Mouse (Mus musculus): Measurements from ENCODE around the gene Pex13. TPM values are rescaled to one million over a fixed set of nuclear protein-coding genes. Genes with fewer than 3 reads are reported as not detected.
A peak's percentile ranks its signal among the peaks of the same experiment; 100 is the strongest.

Gene Pex13
- polyA plus RNA-seq, 1 experiment from 2014 or later: 48.2 TPM

DNA sequence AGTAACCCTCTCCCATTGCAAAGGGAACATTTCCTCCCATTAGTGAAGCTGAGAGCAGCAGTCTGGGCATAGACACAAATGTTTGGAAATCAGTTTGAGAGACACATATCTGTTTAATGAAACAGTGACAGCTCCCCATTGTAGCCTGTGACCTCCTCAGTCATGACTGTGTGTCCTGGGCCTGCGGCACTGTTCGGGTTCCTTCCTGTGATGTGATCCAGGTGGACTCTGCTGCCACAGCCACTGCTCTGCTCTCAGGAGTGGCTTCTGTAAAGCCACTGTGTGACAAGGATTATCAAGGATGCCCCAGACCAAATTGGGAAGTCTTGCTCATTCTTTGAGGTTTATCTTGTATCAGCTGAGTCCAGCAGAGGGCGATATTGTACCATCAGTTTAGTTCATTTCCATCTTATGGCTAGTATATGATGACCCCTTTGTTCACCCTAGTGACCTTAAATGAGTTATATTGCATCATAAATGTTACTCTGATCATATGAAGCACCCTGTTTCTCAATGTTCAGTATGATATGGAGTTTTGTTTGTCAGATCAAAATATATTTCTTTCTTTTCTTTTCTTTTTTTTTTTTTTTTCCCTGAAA lies 13.4 kb upstream of the Pex13 start:
- Histone ChIP-seq H3K36me3 (peaks cover 69% of the 10 kb centered on the region), H3K27ac (no peak overlapping the region)

DNA sequence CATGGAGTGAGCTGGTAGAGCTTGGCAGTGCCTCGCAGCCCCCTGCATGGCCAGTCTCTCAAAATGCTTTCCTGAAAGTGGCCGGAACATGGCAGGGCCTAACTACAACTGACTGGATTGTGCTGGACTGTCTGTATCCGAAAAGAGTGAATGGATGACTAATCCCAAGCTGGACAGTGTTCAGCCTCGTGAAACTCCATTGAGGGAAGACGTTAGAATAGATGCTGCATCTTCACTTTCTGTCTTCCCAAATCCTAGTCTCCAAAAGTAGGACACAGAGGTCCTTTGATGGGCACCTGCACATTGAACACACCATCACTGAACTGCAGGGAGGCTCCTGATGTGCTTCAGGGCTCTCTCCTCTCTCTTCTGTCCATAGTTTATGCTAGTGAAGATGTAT lies 10.3 kb upstream of the Pex13 start:
- no peak for ATAC-seq (ENCODE audit: low FRiP score)
- Histone ChIP-seq H3K36me3 (peaks cover 67% of the 10 kb centered on the region), H3K27ac (no peak overlapping the region), H3K4me1 (no peaks in the 10 kb centered on the region), H3K4me3 (no peak overlapping the region), H3K9me3 (replicated peaks) (no peaks in the 10 kb centered on the region), H3K4me2 (replicated peaks) (no peak overlapping the region), H3K27me3 (no peaks in the 10 kb centered on the region), H3K9ac (no peak overlapping the region)
- 94% methylated on average over 5 of the region's 5 CpGs for WGBS

More for the DNA sequence above, 13.4 kb upstream of the Pex13 start:
- no peak overlapping the region for H3K9ac ChIP-seq
- peak; percentile 26; the same call in 1 of the 2 replicates for ATAC-seq (ENCODE audit: low FRiP score)
- H3K4me2 ChIP-seq (replicated peaks): no peak overlapping the region
- no peaks in the 10 kb centered on the region for H3K4me1 ChIP-seq
- H3K4me3 ChIP-seq: no peak overlapping the region
- no peaks in the 10 kb centered on the region for H3K9me3 ChIP-seq (replicated peaks)
- H3K27me3 ChIP-seq: no peaks in the 10 kb centered on the region
- WGBS: 45% methylated on average over 3 of the region's 3 CpGs

DNA sequence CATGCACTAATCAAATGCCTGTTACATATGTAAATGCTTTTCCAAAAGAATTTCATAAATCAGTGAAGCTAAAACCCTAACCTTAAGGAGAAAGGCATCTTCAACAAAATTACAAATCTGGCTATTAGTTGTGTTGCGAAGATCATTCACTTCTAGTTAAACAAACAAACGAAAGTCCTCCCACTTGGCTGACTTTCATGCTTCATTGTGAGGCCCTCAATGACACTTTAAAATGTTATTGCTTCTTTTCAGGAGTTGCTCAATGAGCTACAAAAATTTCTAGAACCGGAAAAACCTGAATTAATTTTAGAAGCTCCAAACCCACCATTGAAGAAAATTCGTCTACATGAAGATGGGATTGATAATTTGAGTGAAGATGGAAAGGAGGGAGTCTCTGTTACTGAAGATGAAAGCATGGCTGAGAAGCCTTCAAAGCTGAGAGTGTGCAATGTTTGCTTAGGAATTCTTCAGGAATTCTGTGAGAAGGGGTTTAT lies 6.5 kb upstream of the Pex13 start:
- no peak for ATAC-seq (ENCODE audit: low FRiP score)
- Histone ChIP-seq H3K4me3 (no peak overlapping the region), H3K9ac (no peak overlapping the region), H3K9me3 (replicated peaks) (no peaks in the 10 kb centered on the region), H3K4me1 (peaks cover 3% of the 10 kb centered on the region; the same call in 1 of the 2 replicates), H3K27me3 (no peaks in the 10 kb centered on the region), H3K4me2 (replicated peaks) (no peak overlapping the region), H3K27ac (no peak overlapping the region), H3K36me3 (peaks cover 46% of the 10 kb centered on the region)
- 87% methylated on average over 4 of the region's 4 CpGs for WGBS

DNA sequence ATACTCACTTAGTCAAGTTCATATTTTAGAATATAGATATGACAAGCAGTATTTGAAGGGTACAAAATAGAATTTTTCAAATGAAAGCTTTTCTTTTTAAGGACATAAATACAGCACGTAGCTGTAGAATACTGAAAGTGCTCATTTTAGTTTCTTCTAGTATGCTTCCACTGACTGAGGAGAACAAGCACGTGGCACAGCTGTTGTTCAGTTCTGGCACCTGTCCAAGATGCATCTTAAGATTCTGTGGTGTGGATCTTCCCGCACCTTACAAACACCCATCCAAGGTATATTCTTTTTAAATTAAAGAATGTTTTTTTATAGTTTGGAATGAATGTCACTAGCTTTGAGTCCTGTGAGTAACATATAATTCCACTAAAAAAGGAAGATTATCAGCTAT lies 1.4 kb upstream of the Pex13 start:
- WGBS: 58% methylated on average over 3 of the region's 3 CpGs

DNA sequence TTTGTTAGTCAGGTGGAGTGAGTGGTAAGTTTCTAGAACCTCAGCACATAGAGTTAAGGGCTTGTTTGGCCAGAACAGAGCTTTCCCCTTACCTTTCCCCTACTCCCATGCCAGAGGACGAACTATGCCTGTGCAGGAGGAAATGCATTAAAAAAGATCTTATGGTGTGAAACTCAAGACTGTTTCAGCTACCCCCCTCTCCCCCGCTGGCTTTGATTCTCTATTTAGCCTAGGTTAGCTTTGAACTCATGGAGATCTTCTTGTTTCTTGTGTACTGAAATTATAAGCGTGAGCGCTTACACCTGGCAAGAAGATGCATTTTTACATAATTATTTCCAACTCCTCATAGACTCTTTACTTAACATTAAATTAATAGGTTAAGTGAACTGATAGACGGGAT lies 767 bp upstream of the Pex13 start:
- WGBS: 11% methylated on average over 5 of the region's 5 CpGs
- ATAC-seq (ENCODE audit: low FRiP score): no peak

More for the DNA sequence above, 1.4 kb upstream of the Pex13 start:
- H3K27ac ChIP-seq: no peak overlapping the region
- H3K4me3 ChIP-seq: peak overlapping the region; percentile 72; the same call in 1 of the 2 replicates
- 0 out of 2 replicates have a peak overlapping the region, but pooled peaks have one; percentile 65 for H3K9ac ChIP-seq
- H3K9me3 ChIP-seq (replicated peaks): no peaks in the 10 kb centered on the region
- ATAC-seq (ENCODE audit: low FRiP score): no peak
- H3K27me3 ChIP-seq: no peaks in the 10 kb centered on the region
- peaks cover 11% of the 10 kb centered on the region for H3K4me1 ChIP-seq
- peak overlapping the region; percentile 64 for H3K4me2 ChIP-seq (replicated peaks)
- 0 out of 2 replicates have a peak, but pooled peaks cover 3% of the 10 kb centered on the region for H3K36me3 ChIP-seq

DNA sequence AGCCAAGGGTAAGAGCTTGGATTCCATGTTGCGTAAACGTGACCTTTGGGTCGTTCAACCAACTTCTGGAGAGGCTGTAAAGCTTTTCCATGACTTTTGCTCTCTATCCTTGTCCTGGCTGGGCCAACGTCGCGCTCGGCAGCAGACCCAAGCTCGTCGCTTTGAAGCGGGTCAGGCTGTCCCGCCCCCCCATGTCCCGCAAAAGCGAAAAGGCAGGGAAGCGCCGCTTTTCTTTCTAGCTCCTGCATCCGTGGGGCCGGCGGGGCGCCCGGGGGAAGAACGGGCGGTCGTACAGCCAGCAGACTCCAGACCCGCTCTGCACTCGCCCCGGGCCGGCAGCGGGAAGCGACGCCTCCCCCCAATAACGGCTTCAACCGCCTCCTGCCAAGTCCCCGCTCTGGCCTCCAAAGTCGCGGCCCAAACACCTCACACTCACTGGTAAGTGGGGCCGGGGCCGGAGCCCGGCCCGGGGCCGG lies 410 bp downstream of the Pex13 start, which contains the start of gene Pus10:
TSS of gene Pus10 (plus strand) at position 364 of the 476 bp plus-strand sequence.
- peak within 1 kb of the TSS; percentile 64 for H3K4me2 ChIP-seq (replicated peaks)
- ATAC-seq (ENCODE audit: low FRiP score): peak; percentile 68
- under 1% methylated on average over 39 of the region's 40 CpGs for WGBS

More for the DNA sequence above, 767 bp upstream of the Pex13 start:
- H3K36me3 ChIP-seq: 0 out of 2 replicates have a peak, but pooled peaks cover 3% of the 10 kb centered on the region
- no peaks in the 10 kb centered on the region for H3K9me3 ChIP-seq (replicated peaks)
- peak overlapping the region; percentile 72 for H3K4me3 ChIP-seq
- peak overlapping the region; percentile 64 for H3K4me2 ChIP-seq (replicated peaks)
- H3K27ac ChIP-seq: peak overlapping the region; percentile 93
- peaks cover 11% of the 10 kb centered on the region for H3K4me1 ChIP-seq
- H3K9ac ChIP-seq: peak overlapping the region; percentile 65
- H3K27me3 ChIP-seq: no peaks in the 10 kb centered on the region

DNA sequence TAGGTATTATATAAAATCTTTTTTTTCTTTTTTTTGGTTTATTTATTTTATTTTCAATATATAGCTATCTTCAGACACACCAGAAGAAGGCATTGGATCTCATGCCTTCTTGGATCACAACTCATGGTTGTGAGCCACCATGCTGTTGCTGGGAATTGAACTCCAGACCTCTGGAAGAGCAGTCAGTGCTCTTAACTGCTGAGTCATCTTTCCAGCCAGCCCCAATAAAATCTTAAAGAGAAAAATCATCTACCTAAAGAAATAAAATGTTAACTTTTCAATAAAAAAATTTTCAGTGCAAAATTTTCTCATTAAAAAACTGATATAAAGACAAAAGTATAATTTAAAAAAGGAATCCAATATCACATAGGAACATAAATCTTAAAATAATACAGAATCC lies 1.5 kb downstream of the Pex13 start:
- Histone ChIP-seq H3K9ac (no peak overlapping the region), H3K27me3 (no peaks in the 10 kb centered on the region), H3K4me1 (peaks cover 11% of the 10 kb centered on the region), H3K36me3 (0 out of 2 replicates have a peak, but pooled peaks cover 3% of the 10 kb centered on the region), H3K4me3 (no peak overlapping the region), H3K4me2 (replicated peaks) (no peak overlapping the region), H3K9me3 (replicated peaks) (no peaks in the 10 kb centered on the region), H3K27ac (no peak overlapping the region)
- ATAC-seq (ENCODE audit: low FRiP score): no peak

More for the DNA sequence above, 410 bp downstream of the Pex13 start, which contains the start of gene Pus10:
- H3K9ac ChIP-seq: peak within 1 kb of the TSS; percentile 84
- H3K9me3 ChIP-seq (replicated peaks): no peaks in the 10 kb centered on the region
- peaks cover 11% of the 10 kb centered on the region for H3K4me1 ChIP-seq
- 0 out of 2 replicates have a peak, but pooled peaks cover 3% of the 10 kb centered on the region for H3K36me3 ChIP-seq
- H3K27ac ChIP-seq: peak within 1 kb of the TSS; percentile 93
- peak within 1 kb of the TSS; percentile 72 for H3K4me3 ChIP-seq
- H3K27me3 ChIP-seq: no peaks in the 10 kb centered on the region

DNA sequence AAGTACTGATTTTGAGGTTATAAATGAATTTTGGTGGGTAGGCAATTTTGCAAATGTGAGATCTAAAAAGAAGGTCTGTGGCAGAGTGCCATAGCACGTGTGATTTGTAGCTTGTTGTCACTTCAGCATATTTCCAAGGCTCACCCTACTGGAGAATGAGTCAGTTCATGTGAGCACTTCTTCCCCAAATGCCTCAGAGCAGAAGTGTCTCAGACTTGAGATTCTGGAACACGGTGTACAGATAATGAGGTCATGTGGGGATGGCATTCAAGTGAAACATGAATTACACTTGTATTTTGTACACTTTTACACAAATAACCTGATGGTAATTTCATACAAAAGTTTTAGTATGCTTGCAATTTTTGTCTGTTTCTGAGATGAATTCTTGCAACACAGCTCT lies 8.0 kb downstream of the Pex13 start:
- H3K4me1 ChIP-seq: peaks cover 2% of the 10 kb centered on the region
- 94% methylated on average over 2 of the region's 2 CpGs for WGBS
- H3K4me3 ChIP-seq: no peak overlapping the region
- no peak for ATAC-seq (ENCODE audit: low FRiP score)
- no peak overlapping the region for H3K4me2 ChIP-seq (replicated peaks)
- H3K36me3 ChIP-seq: no peaks in the 10 kb centered on the region
- H3K9ac ChIP-seq: no peak overlapping the region
- no peak overlapping the region for H3K27ac ChIP-seq
- H3K9me3 ChIP-seq (replicated peaks): no peaks in the 10 kb centered on the region
- H3K27me3 ChIP-seq: no peaks in the 10 kb centered on the region

DNA sequence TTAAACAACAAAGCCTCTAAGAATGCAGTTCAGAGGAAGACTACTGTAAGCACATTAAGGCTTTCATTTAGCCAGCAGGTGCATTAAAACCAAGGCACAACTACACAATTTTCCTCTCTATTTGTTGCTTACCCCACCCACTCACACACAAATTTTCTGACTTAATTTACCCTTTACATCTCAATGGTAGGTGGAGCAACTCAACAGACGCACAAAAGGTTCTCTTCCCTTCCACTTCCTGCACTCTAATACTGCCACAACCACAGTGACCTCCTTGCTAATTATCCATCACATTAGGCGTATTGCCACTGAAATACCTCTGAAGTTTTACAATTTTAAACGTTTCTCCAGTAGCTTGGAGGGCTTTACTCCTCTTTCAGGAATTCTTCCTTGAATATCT lies 12.1 kb downstream of the Pex13 start:
- Histone ChIP-seq H3K4me2 (replicated peaks) (no peak overlapping the region), H3K27ac (no peak overlapping the region), H3K9me3 (replicated peaks) (no peaks in the 10 kb centered on the region), H3K9ac (no peak overlapping the region), H3K4me1 (no peaks in the 10 kb centered on the region), H3K36me3 (peaks cover 17% of the 10 kb centered on the region), H3K4me3 (no peak overlapping the region), H3K27me3 (no peaks in the 10 kb centered on the region)
- no peak for ATAC-seq (ENCODE audit: low FRiP score)
- WGBS: 64% methylated on average over 3 of the region's 3 CpGs

DNA sequence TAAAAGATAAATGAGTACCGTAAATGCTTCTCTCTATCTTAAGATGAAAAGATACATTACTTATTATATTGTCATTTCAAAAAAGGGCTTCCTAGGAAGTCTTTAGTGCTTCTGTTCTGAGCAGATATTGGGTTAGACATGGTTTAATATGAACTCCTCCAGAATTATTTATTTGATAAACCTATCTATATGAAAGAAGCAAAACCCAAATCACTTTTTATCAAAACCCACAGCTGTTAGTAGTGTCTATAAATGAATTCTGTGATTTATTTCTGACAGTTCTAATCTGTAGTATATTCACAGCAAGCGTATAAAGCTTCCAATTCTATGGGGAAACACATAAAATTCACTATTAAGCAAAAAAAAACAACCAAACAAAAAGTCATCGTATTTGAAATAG lies 17.9 kb downstream of the Pex13 start:
- WGBS: 91% methylated on average over 3 of the region's 3 CpGs
- Histone ChIP-seq H3K4me1 (no peaks in the 10 kb centered on the region), H3K4me3 (no peak overlapping the region), H3K4me2 (replicated peaks) (no peak overlapping the region), H3K9me3 (replicated peaks) (no peaks in the 10 kb centered on the region), H3K36me3 (peaks cover 38% of the 10 kb centered on the region), H3K27me3 (no peaks in the 10 kb centered on the region), H3K27ac (no peak overlapping the region), H3K9ac (no peak overlapping the region)
- no peak for ATAC-seq (ENCODE audit: low FRiP score)

DNA sequence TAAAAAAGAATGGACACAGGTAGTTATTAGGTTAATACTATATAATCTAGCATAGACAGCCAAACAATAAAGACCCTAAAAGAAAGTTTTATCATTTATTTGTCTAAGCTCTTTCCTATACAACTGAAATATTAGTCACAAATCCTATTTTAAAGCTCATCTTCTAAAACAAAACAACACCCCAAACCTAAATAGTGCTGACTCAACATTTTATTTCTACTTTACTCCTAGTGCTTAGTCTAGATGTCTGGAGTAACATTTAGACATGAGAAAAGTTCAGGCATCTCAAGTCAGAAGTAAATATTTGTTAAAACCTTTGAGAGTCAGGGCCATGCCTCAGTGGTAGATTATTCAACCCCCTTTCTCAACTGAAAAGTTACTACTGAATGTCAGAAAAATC lies 18.3 kb downstream of the Pex13 start:
- Histone ChIP-seq H3K4me3 (no peak overlapping the region), H3K36me3 (peaks cover 38% of the 10 kb centered on the region), H3K27ac (no peak overlapping the region), H3K27me3 (no peaks in the 10 kb centered on the region), H3K4me1 (no peaks in the 10 kb centered on the region), H3K4me2 (replicated peaks) (no peak overlapping the region), H3K9me3 (replicated peaks) (no peaks in the 10 kb centered on the region), H3K9ac (no peak overlapping the region)
- ATAC-seq (ENCODE audit: low FRiP score): no peak

DNA sequence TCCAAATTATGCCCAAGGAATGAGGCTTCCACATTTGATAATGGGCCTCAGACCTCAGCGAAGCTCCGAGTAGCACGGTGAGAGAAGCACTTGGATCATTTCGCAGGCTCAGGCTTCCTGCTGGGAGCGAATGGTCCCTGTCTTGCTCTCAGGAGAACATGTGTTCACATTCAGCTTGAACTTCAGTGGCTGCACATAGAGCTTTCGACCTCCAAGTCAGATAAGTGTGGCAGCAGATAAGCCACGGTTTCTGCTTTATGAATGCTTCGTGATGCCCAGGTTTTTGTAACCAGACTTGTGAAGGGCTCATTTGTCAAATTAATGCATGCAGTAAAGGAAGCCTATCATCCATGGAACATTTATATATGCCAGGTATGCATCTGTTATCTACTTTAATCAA lies 31.2 kb downstream of the Pex13 start:
- Histone ChIP-seq H3K27ac (no peak overlapping the region), H3K4me3 (no peak overlapping the region), H3K27me3 (no peaks in the 10 kb centered on the region), H3K4me1 (peaks cover 6% of the 10 kb centered on the region), H3K36me3 (no peaks in the 10 kb centered on the region), H3K9me3 (replicated peaks) (no peaks in the 10 kb centered on the region), H3K9ac (no peak overlapping the region), H3K4me2 (replicated peaks) (no peak overlapping the region)
- 67% methylated on average over 8 of the region's 8 CpGs for WGBS
- ATAC-seq (ENCODE audit: low FRiP score): no peak

DNA sequence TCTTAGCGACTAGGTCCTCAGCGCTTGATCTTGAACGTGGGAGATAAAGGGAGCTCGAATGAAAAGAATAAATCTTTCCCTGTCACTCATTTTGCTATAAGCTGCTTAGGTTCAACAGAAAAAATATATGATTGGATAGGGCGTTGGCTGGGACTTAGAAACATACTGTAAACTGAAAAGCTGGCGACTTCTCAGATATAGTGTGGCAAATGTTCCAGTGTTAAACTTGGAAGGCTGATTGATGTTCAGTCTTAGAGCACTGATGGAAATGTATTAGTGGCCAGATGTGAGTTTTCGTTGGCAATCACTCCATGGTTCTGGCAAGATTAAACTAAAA lies 31.9 kb downstream of the Pex13 start:
- H3K27me3 ChIP-seq: no peaks in the 10 kb centered on the region
- peak overlapping the region; percentile 55 for H3K4me2 ChIP-seq (replicated peaks)
- no peaks in the 10 kb centered on the region for H3K36me3 ChIP-seq
- H3K27ac ChIP-seq: peak overlapping the region; percentile 95
- WGBS: 15% methylated on average over 7 of the region's 7 CpGs
- peak overlapping the region; percentile 87 for H3K4me3 ChIP-seq
- H3K4me1 ChIP-seq: peaks cover 6% of the 10 kb centered on the region
- H3K9ac ChIP-seq: peak overlapping the region; percentile 94; the same call in 1 of the 2 replicates
- H3K9me3 ChIP-seq (replicated peaks): no peaks in the 10 kb centered on the region
- ATAC-seq (ENCODE audit: low FRiP score): no peak; the same call in 1 of the 2 replicates
